Mouse (Mus musculus) heart, embryonic 10.5 days (tissue): ENCODE data around the gene Stox2. TPM values are rescaled to one million over a fixed set of nuclear protein-coding genes. Genes with fewer than 3 reads are reported as not detected.

Experiments
- DNase-seq: peaks from one replicate; pipeline ENCODE4 v3.0.0-alpha.2; 2017; ENCODE audit warnings: low spot score
- H3K27ac ChIP-seq: fragments of 300-500 bp; sonication (generic); 2 replicates; pipeline ENCODE4 v1.5.1; 2016; ENCODE audit warnings: mild to moderate bottlenecking
- H3K27me3 ChIP-seq: fragments of 300-500 bp; sonication (generic); 2 replicates; pipeline ENCODE4 v1.6.1; 2016; ENCODE audit warnings: mild to moderate bottlenecking; ENCODE audit not compliant: poor library complexity, insufficient read depth, severe bottlenecking
- H3K36me3 ChIP-seq: fragments of 300-500 bp; sonication (generic); 2 replicates; pipeline ENCODE4 v1.6.1; 2016; ENCODE audit warnings: mild to moderate bottlenecking, moderate library complexity
- H3K4me1 ChIP-seq: fragments of 300-500 bp; sonication (generic); 2 replicates; pipeline ENCODE4 v1.6.1; 2016; ENCODE audit warnings: mild to moderate bottlenecking
- H3K4me3 ChIP-seq: fragments of 300-500 bp; sonication (generic); 2 replicates; pipeline ENCODE4 v1.5.1; 2016; ENCODE audit warnings: mild to moderate bottlenecking, moderate library complexity
- H3K9me3 ChIP-seq: fragments of 300-500 bp; sonication (generic); 2 replicates; pipeline ENCODE4 v1.6.1; 2016; ENCODE audit warnings: mild to moderate bottlenecking, moderate library complexity
- WGBS: fragments of 180-500 bp; shearing (Covaris S2); methylation state at CpG from one replicate; pipeline ENCODE4 v1.1.7; 2016; 5-methylcytosine and 5-hydroxymethylcytosine counted together
- polyA plus RNA-seq: library from polyadenylated mRNA; unstranded; fragments of >200 nt; fragmentation: Nextera tagmentation; extraction: Ambion mirVana; gene quantifications from 2 replicates; pipeline ENCODE4 v1.2.1, GENCODE M21; 2016

Gene Stox2
- polyA plus RNA-seq, 1 experiment from 2014 or later: 7.5 TPM

DNA sequence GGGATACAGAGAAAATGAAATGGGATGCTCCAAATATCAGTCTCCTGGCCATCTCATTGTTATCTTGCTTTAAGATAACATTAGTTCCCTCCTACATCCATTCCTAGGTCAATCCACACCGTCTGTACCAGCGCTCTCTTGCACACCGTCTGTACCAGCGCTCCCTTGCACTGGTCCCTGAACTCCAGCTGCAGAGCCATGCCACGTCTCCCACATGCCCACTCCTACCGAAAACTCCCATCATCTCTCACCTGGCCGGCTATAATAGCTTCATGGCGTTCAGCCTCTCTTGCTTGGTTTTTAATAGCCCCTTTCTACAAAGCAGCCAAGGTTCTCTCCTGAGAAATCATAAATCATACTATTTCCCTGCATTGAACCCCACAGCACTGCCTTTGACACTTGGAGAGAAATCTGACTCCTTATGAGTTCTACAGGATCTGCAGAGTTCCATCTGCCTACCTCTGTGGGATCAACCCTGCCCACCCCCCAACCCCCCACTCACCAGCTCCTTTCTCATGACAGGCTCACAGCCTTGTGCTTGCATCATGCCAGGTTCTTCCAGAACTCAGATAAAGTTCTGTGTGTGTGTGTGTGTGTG, 239.4 kb downstream of the Stox2 start:
- no peaks in the 10 kb centered on the region for H3K9me3 ChIP-seq
- no peaks in the 10 kb centered on the region for H3K36me3 ChIP-seq
- no peak overlapping the region for H3K4me3 ChIP-seq
- H3K4me1 ChIP-seq: peaks cover 16% of the 10 kb centered on the region; the same call in 1 of the 2 replicates
- no peak overlapping the region for H3K27ac ChIP-seq
- DNase-seq: no peak
- 77% methylated on average over 8 of the region's 8 CpGs for WGBS
- H3K27me3 ChIP-seq: no peaks in the 10 kb centered on the region

GRCm38 (mm10) chr8:47205472-47205871, 240.7 kb downstream of the Stox2 start:
- DNase-seq: no peak
- Histone ChIP-seq H3K9me3 (no peaks in the 10 kb centered on the region), H3K27ac (no peak overlapping the region), H3K27me3 (no peaks in the 10 kb centered on the region), H3K36me3 (peaks cover 10% of the 10 kb centered on the region; the same call in 1 of the 2 replicates), H3K4me3 (no peak overlapping the region), H3K4me1 (peaks cover 16% of the 10 kb centered on the region; the same call in 1 of the 2 replicates)
- WGBS: 80% methylated on average over 5 of the region's 5 CpGs

- H3K36me3 ChIP-seq: peaks cover 37% of the 10 kb centered on the region
These were observed 249.8 kb downstream of the Stox2 start for GRCm38 (mm10) chr8:47196391-47196790.

GRCm38 (mm10) chr8:47193321-47193996, 252.7 kb downstream of the Stox2 start:
- no peaks in the 10 kb centered on the region for H3K9me3 ChIP-seq
- no peak overlapping the region for H3K27ac ChIP-seq
- DNase-seq: no peak
- H3K36me3 ChIP-seq: peaks cover 36% of the 10 kb centered on the region
- no peaks in the 10 kb centered on the region for H3K27me3 ChIP-seq
- no peaks in the 10 kb centered on the region for H3K4me1 ChIP-seq
- H3K4me3 ChIP-seq: no peak overlapping the region
- WGBS: 91% methylated on average over 29 of the region's 29 CpGs

More at GRCm38 (mm10) chr8:47196391-47196790, 249.8 kb downstream of the Stox2 start:
- 92% methylated on average over 1 of the region's 1 CpGs for WGBS
- Histone ChIP-seq H3K27ac (no peak overlapping the region), H3K27me3 (no peaks in the 10 kb centered on the region), H3K4me1 (no peaks in the 10 kb centered on the region), H3K9me3 (no peaks in the 10 kb centered on the region), H3K4me3 (no peak overlapping the region)
- no peak for DNase-seq

GRCm38 (mm10) chr8:47191444-47192365, 254.5 kb downstream of the Stox2 start:
- Histone ChIP-seq H3K27ac (no peak overlapping the region), H3K4me3 (no peak overlapping the region), H3K36me3 (peaks cover 36% of the 10 kb centered on the region), H3K27me3 (no peaks in the 10 kb centered on the region), H3K9me3 (no peaks in the 10 kb centered on the region), H3K4me1 (no peaks in the 10 kb centered on the region)
- DNase-seq: no peak
- WGBS: 92% methylated on average over 18 of the region's 18 CpGs

GRCm38 (mm10) chr8:47185396-47185795, 260.8 kb downstream of the Stox2 start:
- H3K27me3 ChIP-seq: no peaks in the 10 kb centered on the region
- H3K4me3 ChIP-seq: no peak overlapping the region
- H3K9me3 ChIP-seq: no peaks in the 10 kb centered on the region
- H3K4me1 ChIP-seq: no peaks in the 10 kb centered on the region
- no peak for DNase-seq
- peaks cover 14% of the 10 kb centered on the region; the same call in 1 of the 2 replicates for H3K36me3 ChIP-seq
- 75% methylated on average over 6 of the region's 6 CpGs for WGBS
- H3K27ac ChIP-seq: no peak overlapping the region

DNA sequence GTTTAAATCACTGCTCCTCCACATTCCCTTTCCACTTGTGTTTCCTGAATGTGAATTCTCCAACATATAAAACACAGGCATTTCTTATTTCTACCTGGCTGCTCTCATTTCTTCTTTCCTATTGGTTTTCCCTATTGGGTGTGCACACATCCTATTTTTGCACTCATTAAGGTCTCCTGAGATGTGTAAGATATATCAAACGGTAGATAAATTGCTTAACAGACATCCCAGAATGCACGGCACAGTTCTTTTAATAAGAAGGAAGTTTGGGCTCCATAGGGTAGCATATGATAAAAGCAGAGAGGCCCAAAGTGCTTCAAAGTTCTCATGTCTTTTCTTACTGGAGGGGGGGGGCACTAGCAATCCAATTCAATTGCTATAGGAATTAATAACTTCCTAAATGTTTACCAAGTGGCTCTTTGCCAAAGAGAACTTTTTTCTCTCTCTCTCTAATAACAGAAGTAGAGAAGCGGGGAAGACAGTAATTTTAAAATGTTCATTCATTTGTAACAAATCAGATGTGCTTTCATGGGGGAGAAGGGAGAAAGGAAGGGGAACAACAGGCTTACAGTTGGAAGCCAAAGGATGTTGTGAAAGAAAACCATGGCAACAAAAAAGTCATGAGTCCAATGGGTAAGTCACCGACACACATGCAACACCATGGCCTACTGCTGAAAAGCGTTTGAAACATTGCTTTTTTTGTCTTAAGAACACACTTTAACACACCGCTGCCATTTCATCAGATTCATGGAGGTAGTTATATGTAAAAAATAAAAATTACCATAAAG, 263.2 kb downstream of the Stox2 start:
- H3K4me3 ChIP-seq: no peak overlapping the region
- H3K36me3 ChIP-seq: peaks cover 14% of the 10 kb centered on the region; the same call in 1 of the 2 replicates
- H3K4me1 ChIP-seq: no peaks in the 10 kb centered on the region
- no peaks in the 10 kb centered on the region for H3K27me3 ChIP-seq
- no peaks in the 10 kb centered on the region for H3K9me3 ChIP-seq
- no peak overlapping the region for H3K27ac ChIP-seq
- 90% methylated on average over 6 of the region's 6 CpGs for WGBS
- no peak for DNase-seq

- Histone ChIP-seq H3K4me1 (no peaks in the 10 kb centered on the region), H3K27me3 (no peaks in the 10 kb centered on the region), H3K4me3 (no peak overlapping the region), H3K36me3 (peaks cover 14% of the 10 kb centered on the region; the same call in 1 of the 2 replicates), H3K27ac (no peak overlapping the region), H3K9me3 (no peaks in the 10 kb centered on the region)
- 86% methylated on average over 4 of the region's 4 CpGs for whole genome bisulfite sequencing
- DNase-seq: no peak
These were observed 263.9 kb downstream of the Stox2 start for GRCm38 (mm10) chr8:47182292-47182691.

DNA sequence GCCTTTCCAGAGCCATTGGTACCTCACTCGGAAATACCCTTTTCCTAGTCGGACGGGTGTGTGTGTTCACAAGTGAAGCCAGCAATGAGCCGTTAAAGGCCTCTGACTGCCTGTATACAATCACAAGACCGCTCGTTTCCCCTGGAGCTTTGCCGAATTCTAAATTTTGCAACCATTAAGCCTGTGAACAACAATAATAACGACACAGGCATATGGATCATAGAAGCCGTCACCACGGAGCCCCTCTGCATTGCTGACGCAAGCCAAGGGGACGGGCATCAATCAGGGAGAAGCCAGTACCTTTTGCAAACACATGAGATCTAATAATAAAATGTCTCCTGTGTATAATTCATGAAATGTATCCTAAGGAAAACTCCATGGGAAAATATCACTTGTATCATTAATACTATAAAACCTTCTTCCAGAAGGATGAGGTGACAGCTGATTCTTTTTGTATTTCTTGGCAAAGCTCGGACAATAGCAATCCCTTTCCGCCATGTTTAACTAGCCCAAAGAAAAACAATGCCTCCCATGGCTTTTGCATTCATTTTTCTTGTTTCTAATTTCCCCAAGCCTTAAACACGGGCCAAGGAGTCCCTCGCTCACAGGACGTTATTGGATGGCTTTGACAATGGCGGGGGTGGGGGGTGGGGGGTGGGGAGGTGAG, 265.0 kb downstream of the Stox2 start:
- no peaks in the 10 kb centered on the region for H3K9me3 ChIP-seq
- H3K27ac ChIP-seq: no peak overlapping the region
- H3K4me3 ChIP-seq: no peak overlapping the region
- WGBS: 89% methylated on average over 18 of the region's 18 CpGs
- no peaks in the 10 kb centered on the region for H3K4me1 ChIP-seq
- DNase-seq: no peak
- H3K36me3 ChIP-seq: peaks cover 8% of the 10 kb centered on the region; the same call in 1 of the 2 replicates
- H3K27me3 ChIP-seq: no peaks in the 10 kb centered on the region

- DNase-seq: no peak
- no peaks in the 10 kb centered on the region for H3K27me3 ChIP-seq
- 91% methylated on average over 5 of the region's 5 CpGs for WGBS
These were observed 266.0 kb downstream of the Stox2 start for GRCm38 (mm10) chr8:47180181-47180580.

DNA sequence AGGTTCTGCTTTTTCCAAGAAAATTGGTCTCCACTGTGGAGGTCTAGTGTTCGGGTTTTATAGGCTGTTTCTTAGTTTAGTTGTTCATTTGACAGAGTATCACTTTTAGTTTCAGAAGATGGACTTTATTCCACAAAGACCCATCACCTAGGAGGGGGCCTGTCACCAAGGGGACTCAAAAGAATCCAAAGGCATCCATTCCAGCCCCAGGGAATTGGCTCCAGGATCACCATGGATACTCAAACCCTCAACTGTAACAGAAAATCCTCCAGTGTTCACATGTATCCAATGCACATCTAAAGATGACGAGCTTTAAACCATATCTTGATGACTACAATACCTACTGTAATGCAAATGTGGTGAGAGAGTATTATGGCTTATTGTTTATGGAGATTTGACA, 267.4 kb downstream of the Stox2 start:
- 83% methylated on average over 2 of the region's 2 CpGs for WGBS
- DNase-seq: no peak

More at GRCm38 (mm10) chr8:47180181-47180580, 266.0 kb downstream of the Stox2 start:
- Histone ChIP-seq H3K9me3 (no peaks in the 10 kb centered on the region), H3K4me1 (no peaks in the 10 kb centered on the region), H3K36me3 (0 out of 2 replicates have a peak, but pooled peaks cover 3% of the 10 kb centered on the region), H3K27ac (no peak overlapping the region), H3K4me3 (no peak overlapping the region)

GRCm38 (mm10) chr8:47173823-47174222, 272.3 kb downstream of the Stox2 start:
- no peaks in the 10 kb centered on the region for H3K9me3 ChIP-seq
- H3K27me3 ChIP-seq: no peaks in the 10 kb centered on the region
- H3K36me3 ChIP-seq: no peaks in the 10 kb centered on the region
- no peak overlapping the region for H3K27ac ChIP-seq
- H3K4me1 ChIP-seq: no peaks in the 10 kb centered on the region
- 72% methylated on average over 7 of the region's 7 CpGs for WGBS
- H3K4me3 ChIP-seq: no peak overlapping the region
- no peak for DNase-seq

More for the DNA sequence above, 267.4 kb downstream of the Stox2 start:
- no peaks in the 10 kb centered on the region for H3K9me3 ChIP-seq
- no peaks in the 10 kb centered on the region for H3K36me3 ChIP-seq
- H3K27me3 ChIP-seq: no peaks in the 10 kb centered on the region
- H3K4me3 ChIP-seq: no peak overlapping the region
- no peaks in the 10 kb centered on the region for H3K4me1 ChIP-seq
- no peak overlapping the region for H3K27ac ChIP-seq
